Comparison of ENCODE assay signal across 8 mouse cellular contexts in genomic region chr7:16047338-16048146, GRCm38 (mm10). TPM values are rescaled to one million over a fixed set of nuclear protein-coding genes. Genes with fewer than 3 reads are reported as not detected.
A peak's percentile ranks its signal among the peaks of the same experiment; 100 is the strongest.
DNase-seq lines count a peak whose midpoint lies in the region; ATAC-seq and TF ChIP-seq lines count a peak whose summit lies in the region.

Gene Bicra (minus strand): TSS chr7:16047921.

- no peaks in the 10 kb centered on the region for H3K27me3 ChIP-seq in Patski

- no peak for TF ChIP-seq CTCF in Patski (IDR thresholded peaks at IDR 0.05)
- TF ChIP-seq CTCF in gastrocnemius, adult 2 months (IDR thresholded peaks at IDR 0.05) = no peak

- DNase-seq in Patski (ENCODE audit: low read depth, low spot score) = no peak
- peak; percentile 90 to 91 for DNase-seq in cerebellum, postnatal 14 days
- DNase-seq in gastrocnemius, adult 2 months = peak; percentile 94
- peak; percentile 89 for DNase-seq in induced T-regulatory cell, adult 2 months (ENCODE audit: low read depth)
- DNase-seq in left cerebral cortex, postnatal 10 days (ENCODE audit: extremely low spot score in 1 of 2, low spot score in 2 of 2) = peak; percentile 73 to 94
- DNase-seq in right cerebral cortex, postnatal 36 days (ENCODE audit: low spot score in 2 of 2) = peak; percentile 68 to 76
- DNase-seq in urinary bladder, postnatal 4 days (ENCODE audit: low spot score in 2 of 2) = peak; percentile 88

- POLR2A ChIA-PET in Patski (lab: Charles Lee) = interaction anchor here (0.7 to 1.4 kb wide), 6 partner anchors 14 to 737 kb away, joined by 3 to 5 read pairs (median 3); no protein-coding TSS in a partner anchor

- CTCF ChIA-PET in Patski (lab: Charles Lee) = interaction anchor here (1.1 to 5.6 kb wide), 2 partner anchors 63 to 74 kb away, joined by 4 to 84 read pairs; no protein-coding TSS in a partner anchor

- intact Hi-C loops in gastrocnemius, adult 2 months (cut with DNase I) = loop anchor here (2.0 to 5.0 kb wide), 2 partner anchors 51 to 115 kb away; partner anchors contain the start of gene Napa
- intact Hi-C loops in left cerebral cortex, postnatal 10 days (cut with DNase I) = loop anchor here (2.0 kb wide), 1 partner anchor 65 kb away; no protein-coding TSS in a partner anchor

- in situ Hi-C loops in Patski (cut with MboI; ENCODE audit: low pct_unique_long_range_greater_than_20kb) = loop anchor here (5.0 kb wide), 1 partner anchor 65 kb away; no protein-coding TSS in a partner anchor

- H3K27ac ChIP-seq in gastrocnemius, adult 2 months = peak within 1 kb of the TSS; percentile 96

- no peak for ATAC-seq in Patski
- ATAC-seq in megakaryocyte progenitor cell, adult 5-6 weeks (replicated peaks; ENCODE audit: poor library complexity) = peak; percentile 8; the same call in 1 of the 2 replicates

- H3K4me3 ChIP-seq in gastrocnemius, adult 2 months = peak within 1 kb of the TSS; percentile 82

RNA-seq across cellular contexts. Expression of gene Bicra, which starts in this region (rescaled TPM):
- polyA plus RNA-seq in Patski (2021) = 10.8 TPM
- 1 to 10 TPM; 6.8 to 7.1 TPM for total RNA-seq in gastrocnemius, adult 2 months (2021)
- 10 to 100 TPM; 13.4 to 14.1 TPM for total RNA-seq in left cerebral cortex, postnatal 10 days (2021)
- total RNA-seq in megakaryocyte progenitor cell, adult 5-6 weeks (2015) = 14.7 and 14.9 TPM in 2 replicates
- total RNA-seq in megakaryocyte progenitor cell, adult 5-6 weeks (2017) = 1.1 and 3.4 TPM in 2 replicates
